Mouse (Mus musculus) megakaryocyte, adult 5-6 weeks (primary cell): ENCODE measurements around the gene Pcyt2. TPM values are rescaled to one million over a fixed set of nuclear protein-coding genes. Genes with fewer than 3 reads are reported as not detected.

Experiments used
- ATAC-seq: 2 replicates; pipeline ENCODE4 v1.8.0; 2016; ENCODE audit warnings: mild to moderate bottlenecking, inconsistent platforms; ENCODE audit not compliant: poor library complexity, severe bottlenecking
- total RNA-seq, 2 experiments: library from RNA; stranded (forward) in 1 of 2; stranded (reverse) in 1 of 2; fragments of 153-499, 151-499 nt in 1 of 2; fragments of 221-1000, 200-1000 nt in 1 of 2; gene quantifications; 2 replicates each; pipeline versions ENCODE4 v1.2.3 to v1.2.4; 2015 to 2017

Gene Pcyt2
- total RNA-seq, 2 experiments from 2014 or later = 13.3 to 17.3 TPM

- peak; percentile 29 for ATAC-seq
Measured at GRCm38 (mm10) chr11:120633520-120634343, 16.0 kb upstream of the Pcyt2 start, which contains the start of gene Mafg. Gene Mafg (minus strand): TSS chr11:120633600.

GRCm38 (mm10) chr11:120632559-120633519 is 15.1 kb upstream of the Pcyt2 start:
- ATAC-seq = peak; percentile 25

- ATAC-seq = no peak
Measured at GRCm38 (mm10) chr11:120631726-120632448, 14.2 kb upstream of the Pcyt2 start.

- no peak for ATAC-seq
Measured at GRCm38 (mm10) chr11:120630881-120631725, 13.4 kb upstream of the Pcyt2 start.

GRCm38 (mm10) chr11:120630401-120630871 is 12.7 kb upstream of the Pcyt2 start:
- ATAC-seq = peak; percentile 53

GRCm38 (mm10) chr11:120629911-120630310 is 12.2 kb upstream of the Pcyt2 start:
- peak; percentile 3; the same call in 1 of the 2 replicates for ATAC-seq

- peak; percentile 29 for ATAC-seq
Measured at GRCm38 (mm10) chr11:120629341-120629730, 11.6 kb upstream of the Pcyt2 start.

- no peak for ATAC-seq
Measured at GRCm38 (mm10) chr11:120628601-120629340, 11.0 kb upstream of the Pcyt2 start.

GRCm38 (mm10) chr11:120627468-120628300 is 9.9 kb upstream of the Pcyt2 start:
- peak; percentile 41 for ATAC-seq

- ATAC-seq = no peak
Measured at GRCm38 (mm10) chr11:120626785-120627467, 9.2 kb upstream of the Pcyt2 start.

- ATAC-seq = no peak
Measured at GRCm38 (mm10) chr11:120625152-120625775, 7.5 kb upstream of the Pcyt2 start, which contains the start of gene Sirt7. Gene Sirt7 (minus strand): TSS chr11:120625240.

GRCm38 (mm10) chr11:120624680-120625111 is 7.0 kb upstream of the Pcyt2 start:
- ATAC-seq = peak; percentile 43

GRCm38 (mm10) chr11:120623961-120624679 is 6.4 kb upstream of the Pcyt2 start:
- peak; percentile 39 for ATAC-seq

GRCm38 (mm10) chr11:120622805-120623204 is 5.1 kb upstream of the Pcyt2 start:
- ATAC-seq = no peak

- ATAC-seq = no peak
Measured at GRCm38 (mm10) chr11:120620195-120620594, 2.5 kb upstream of the Pcyt2 start.
